Mouse (Mus musculus): Measurements from ENCODE around the gene Smad6. TPM values are rescaled to one million over a fixed set of nuclear protein-coding genes. Genes with fewer than 3 reads are reported as not detected.

The Smad6 gene
- polyA plus RNA-seq, 1 experiment, result 2.0 TPM

- 1% methylated on average over 89 of the region's 89 CpGs for WGBS
- H3K27ac ChIP-seq (ENCODE audit: insufficient read depth, low read length), result no peak overlapping the region
- DNase-seq, result no peak
Measured at GRCm38 (mm10) chr9:64020606-64021318, 1.1 kb downstream of the Smad6 start.

DNA sequence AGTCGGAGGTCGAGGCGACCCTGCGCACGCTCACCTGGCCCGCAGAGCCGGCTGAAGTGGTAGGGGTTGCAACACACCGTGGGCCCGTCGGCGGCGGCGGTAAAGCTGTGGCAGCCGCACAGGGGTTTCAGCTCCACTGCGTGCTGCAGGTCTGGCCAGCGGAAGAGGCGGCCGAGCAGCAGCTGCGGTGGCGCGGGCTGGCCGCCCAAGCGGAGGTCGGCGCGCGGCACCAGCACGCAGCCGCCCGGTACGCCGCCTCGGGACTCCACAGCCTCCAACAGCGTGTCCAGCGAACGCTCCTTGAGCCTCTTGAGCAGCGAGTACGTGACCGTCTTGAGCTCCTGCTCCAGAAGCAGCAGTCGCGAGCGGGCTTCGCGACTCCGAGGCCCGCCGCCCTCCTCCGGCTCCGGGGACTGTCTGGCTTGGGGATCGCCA is 1.7 kb downstream of the Smad6 start:
- DNase-seq, result peak in 1 of 2 experiments; percentile 14
- TF ChIP-seq CTCF (IDR thresholded peaks at IDR 0.05; ENCODE audit: borderline replicate concordance, insufficient read depth, low read depth, low read length) (no peak), POLR2A (IDR thresholded peaks at IDR 0.05; ENCODE audit: borderline replicate concordance, insufficient read depth, low read length) (no peak)
- Histone ChIP-seq H3K4me3 (replicated peaks; ENCODE audit: insufficient read depth, low read depth, low read length) (peak overlapping the region; percentile 29), H3K4me1 (ENCODE audit: control insufficient read depth, insufficient read depth, low read length) (no peaks in the 10 kb centered on the region), H3K27ac (ENCODE audit: insufficient read depth, low read length) (no peak overlapping the region), H3K27me3 (ENCODE audit: control insufficient read depth, insufficient read depth, low read length) (peaks cover 8% of the 10 kb centered on the region; the same call in 1 of the 2 replicates)
- WGBS, result 1% methylated on average over 50 of the region's 50 CpGs

More at GRCm38 (mm10) chr9:64020606-64021318, 1.1 kb downstream of the Smad6 start:
- Histone ChIP-seq H3K27me3 (ENCODE audit: control insufficient read depth, insufficient read depth, low read length) (peaks cover 8% of the 10 kb centered on the region; the same call in 1 of the 2 replicates), H3K4me1 (ENCODE audit: control insufficient read depth, insufficient read depth, low read length) (no peaks in the 10 kb centered on the region), H3K4me3 (replicated peaks; ENCODE audit: insufficient read depth, low read depth, low read length) (no peak overlapping the region)
- no peak for TF ChIP-seq POLR2A (IDR thresholded peaks at IDR 0.05; ENCODE audit: borderline replicate concordance, insufficient read depth, low read length)
- TF ChIP-seq CTCF (IDR thresholded peaks at IDR 0.05; ENCODE audit: borderline replicate concordance, insufficient read depth, low read depth, low read length), result no peak

- H3K4me1 ChIP-seq (ENCODE audit: control insufficient read depth, insufficient read depth, low read length), result no peaks in the 10 kb centered on the region
- no peak overlapping the region for H3K4me3 ChIP-seq (replicated peaks; ENCODE audit: insufficient read depth, low read depth, low read length)
- WGBS, result 71% methylated on average over 10 of the region's 10 CpGs
- TF ChIP-seq POLR2A (IDR thresholded peaks at IDR 0.05; ENCODE audit: borderline replicate concordance, insufficient read depth, low read length) (no peak), CTCF (IDR thresholded peaks at IDR 0.05; ENCODE audit: borderline replicate concordance, insufficient read depth, low read depth, low read length) (no peak)
- H3K27me3 ChIP-seq (ENCODE audit: control insufficient read depth, insufficient read depth, low read length), result peaks cover 8% of the 10 kb centered on the region; the same call in 1 of the 2 replicates
- no peak overlapping the region for H3K27ac ChIP-seq (ENCODE audit: insufficient read depth, low read length)
- DNase-seq, result no peak
Measured at GRCm38 (mm10) chr9:64019036-64019886, 2.6 kb downstream of the Smad6 start.

DNA sequence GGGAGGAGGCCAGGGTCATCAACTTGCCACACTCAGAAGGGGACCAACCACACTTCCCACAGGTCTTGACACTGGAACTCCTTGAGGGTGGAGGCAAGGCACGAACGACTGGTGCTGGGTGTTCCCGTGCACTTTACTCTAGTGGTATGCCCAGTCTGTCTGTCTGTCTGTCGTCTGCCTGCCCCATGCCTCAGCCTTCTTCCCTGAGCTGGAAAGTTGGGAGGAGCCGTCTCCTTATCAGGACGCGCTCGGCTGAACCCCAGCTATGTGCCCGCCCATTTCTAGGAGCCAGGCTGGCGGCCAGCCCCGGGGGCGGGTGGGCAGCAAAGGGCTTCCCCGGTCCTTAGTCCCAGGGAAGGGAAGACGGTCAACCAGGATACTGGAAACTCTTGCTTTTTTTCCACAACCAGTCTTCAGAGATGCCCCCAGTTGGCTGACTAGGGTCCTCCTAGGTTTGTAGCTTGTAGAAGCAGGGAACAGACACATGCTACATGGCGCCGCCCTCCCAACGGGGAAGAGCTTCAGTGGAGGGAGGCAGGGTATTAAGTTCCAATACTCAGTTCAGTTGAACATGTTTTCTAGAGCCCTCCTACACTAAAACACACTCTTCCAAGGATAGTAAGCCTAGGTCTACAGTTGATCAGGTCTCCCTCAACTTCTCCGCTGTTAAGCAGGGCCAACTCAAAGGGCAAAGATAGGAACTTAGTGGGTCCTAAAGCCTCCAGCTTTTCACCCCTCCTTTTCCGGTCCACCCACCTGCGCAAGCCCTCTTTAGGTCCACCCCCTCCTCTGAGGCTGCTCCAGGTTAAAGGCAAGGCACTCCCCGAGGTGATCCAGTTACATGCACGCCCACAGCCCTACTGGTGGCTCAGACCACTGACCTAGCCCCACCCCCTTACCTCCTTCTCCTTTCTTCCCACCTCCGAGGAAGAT is 3.7 kb downstream of the Smad6 start:
- Histone ChIP-seq H3K27ac (ENCODE audit: insufficient read depth, low read length) (no peak overlapping the region), H3K27me3 (ENCODE audit: control insufficient read depth, insufficient read depth, low read length) (peaks cover 8% of the 10 kb centered on the region; the same call in 1 of the 2 replicates), H3K4me1 (ENCODE audit: control insufficient read depth, insufficient read depth, low read length) (no peaks in the 10 kb centered on the region), H3K4me3 (replicated peaks; ENCODE audit: insufficient read depth, low read depth, low read length) (no peak overlapping the region)
- DNase-seq, result no peak
- no peak for TF ChIP-seq POLR2A (IDR thresholded peaks at IDR 0.05; ENCODE audit: borderline replicate concordance, insufficient read depth, low read length)
- no peak for TF ChIP-seq CTCF (IDR thresholded peaks at IDR 0.05; ENCODE audit: borderline replicate concordance, insufficient read depth, low read depth, low read length)
- WGBS, result 21% methylated on average over 23 of the region's 23 CpGs

DNA sequence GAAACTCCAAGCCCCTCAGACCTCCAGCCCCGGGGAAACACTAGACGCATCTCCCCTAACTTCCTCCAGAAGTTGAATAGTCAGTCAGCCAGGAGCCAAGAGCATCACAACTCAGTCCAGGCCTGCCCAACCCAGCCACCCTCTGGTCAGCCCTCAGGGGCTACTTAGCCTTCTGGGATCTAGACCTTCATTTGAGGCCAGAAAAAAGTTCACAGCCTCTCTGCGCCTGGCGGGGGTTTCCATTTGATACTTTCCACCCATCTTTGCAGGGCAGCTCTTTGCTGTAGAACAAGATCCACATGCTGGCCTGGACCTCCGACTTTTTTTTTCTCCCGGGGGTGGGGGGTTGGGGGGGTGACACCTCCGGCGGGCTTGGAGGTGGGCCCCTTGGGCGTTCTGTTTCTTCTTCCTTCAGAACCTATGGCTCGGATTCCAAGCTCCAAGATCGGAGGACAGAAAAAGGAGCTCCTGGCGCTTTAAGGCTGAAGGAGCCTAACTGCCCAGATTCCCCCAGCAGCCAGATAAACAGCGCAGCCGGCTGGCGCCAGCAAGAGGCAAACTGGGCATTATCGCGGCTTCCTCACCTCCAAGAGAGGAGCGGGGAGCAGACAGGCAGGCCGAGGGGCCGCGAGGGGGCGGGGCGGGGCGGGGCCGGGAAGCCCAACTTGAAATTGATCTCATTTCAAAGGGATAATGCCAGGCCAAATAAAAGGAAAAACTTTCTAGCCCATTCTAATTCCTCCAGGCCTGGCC is 5.0 kb downstream of the Smad6 start:
- no peak for DNase-seq
- H3K27ac ChIP-seq (ENCODE audit: insufficient read depth, low read length), result no peak overlapping the region
- no peak overlapping the region for H3K4me3 ChIP-seq (replicated peaks; ENCODE audit: insufficient read depth, low read depth, low read length)
- H3K27me3 ChIP-seq (ENCODE audit: control insufficient read depth, insufficient read depth, low read length), result peaks cover 8% of the 10 kb centered on the region; the same call in 1 of the 2 replicates
- TF ChIP-seq CTCF (IDR thresholded peaks at IDR 0.05; ENCODE audit: borderline replicate concordance, insufficient read depth, low read depth, low read length), result no peak
- WGBS, result 4% methylated on average over 25 of the region's 25 CpGs
- H3K4me1 ChIP-seq (ENCODE audit: control insufficient read depth, insufficient read depth, low read length), result no peaks in the 10 kb centered on the region

DNA sequence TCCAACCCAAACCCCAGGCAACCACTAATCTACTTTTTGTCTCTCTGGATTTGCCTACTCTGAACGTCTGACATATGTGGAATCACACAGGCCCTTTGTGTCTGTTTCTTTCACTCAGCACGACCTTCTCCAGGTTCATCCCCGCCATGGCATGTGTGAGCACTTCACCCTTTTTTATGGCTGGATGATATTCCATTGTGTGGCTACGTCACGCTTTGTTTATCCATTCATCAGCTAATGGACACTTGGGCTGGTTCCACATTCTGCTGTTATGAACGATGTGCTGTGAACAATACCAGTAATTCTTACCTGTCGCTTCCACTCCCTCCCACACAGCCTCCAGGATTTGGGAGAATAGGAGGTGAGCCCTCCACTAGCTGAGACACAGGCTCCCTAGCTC is 5.8 kb downstream of the Smad6 start:
- Histone ChIP-seq H3K27me3 (ENCODE audit: control insufficient read depth, insufficient read depth, low read length) (peaks cover 8% of the 10 kb centered on the region; the same call in 1 of the 2 replicates), H3K4me3 (replicated peaks; ENCODE audit: insufficient read depth, low read depth, low read length) (no peak overlapping the region), H3K27ac (ENCODE audit: insufficient read depth, low read length) (no peak overlapping the region), H3K4me1 (ENCODE audit: control insufficient read depth, insufficient read depth, low read length) (no peaks in the 10 kb centered on the region)
- no peak for TF ChIP-seq POLR2A (IDR thresholded peaks at IDR 0.05; ENCODE audit: borderline replicate concordance, insufficient read depth, low read length)
- TF ChIP-seq CTCF (IDR thresholded peaks at IDR 0.05; ENCODE audit: borderline replicate concordance, insufficient read depth, low read depth, low read length), result no peak
- DNase-seq, result no peak
- WGBS, result 65% methylated on average over 7 of the region's 7 CpGs
